ENCODE assay signal across 8 mouse cellular contexts in the genomic region with DNA sequence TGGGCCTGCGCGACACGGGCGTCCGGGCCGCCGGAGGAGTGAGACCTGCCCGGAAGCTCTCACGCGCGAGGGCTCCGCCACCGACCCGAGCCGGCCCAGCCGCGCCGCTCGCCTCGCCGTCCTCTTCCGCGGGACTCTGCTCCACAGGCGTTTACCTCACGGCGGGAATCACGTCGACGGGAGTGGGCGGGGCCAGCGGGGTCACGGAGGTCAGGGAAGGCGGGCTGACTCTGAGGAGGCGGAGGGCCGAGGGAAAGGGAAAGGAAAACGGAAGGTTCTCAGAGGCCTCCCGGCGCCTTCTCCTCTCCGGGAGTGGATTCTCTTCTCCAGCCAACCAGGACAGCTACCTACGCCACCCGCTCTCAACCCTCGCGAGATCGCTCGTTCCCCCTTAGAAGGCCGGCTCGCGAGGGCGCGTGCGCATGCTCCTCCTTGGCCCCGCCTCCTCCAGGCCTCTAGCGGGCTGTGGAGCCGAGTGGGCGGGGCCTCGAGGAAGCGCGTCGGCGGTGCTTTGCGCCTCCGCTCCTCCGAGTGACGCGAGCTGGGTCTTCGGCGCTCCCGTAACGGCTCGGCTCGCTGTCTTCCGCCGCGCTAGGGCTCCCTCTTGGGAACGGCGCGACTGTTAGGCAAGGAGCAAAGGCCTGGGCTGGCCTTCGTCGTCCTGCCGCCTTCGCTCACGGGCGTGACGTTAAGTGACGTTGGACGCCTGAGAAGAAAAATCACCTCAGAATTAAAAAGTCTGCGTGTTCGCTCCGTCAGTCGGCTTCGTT. TPM values are rescaled to one million over a fixed set of nuclear protein-coding genes. Genes with fewer than 3 reads are reported as not detected.
DNase-seq lines count a peak whose midpoint lies in the region; ATAC-seq and TF ChIP-seq lines count a peak whose summit lies in the region.
"Not testable (repeated sequence)": the region's sequence is repeated elsewhere in the genome, so short reads cannot be mapped to it uniquely, and the experiment has no call there.

A gene (minus strand): TSS at position 343 of the 770 bp plus-strand sequence.

- not testable (repeated sequence) for H3K27me3 ChIP-seq in ES-Bruce4 (ENCODE audit: control insufficient read depth, insufficient read depth, low read length, poor library complexity, severe bottlenecking); forebrain, embryonic 12.5 days; heart, postnatal 0 days (ENCODE audit: control insufficient read depth, insufficient read depth, low read length); liver, embryonic 15.5 days; neural tube, embryonic 11.5 days (ENCODE audit: control insufficient read depth, insufficient read depth, low read length); stomach, embryonic 16.5 days (ENCODE audit: control insufficient read depth, insufficient read depth, low read length)

- peak within 1 kb of the TSS; percentile 87 for H3K27ac ChIP-seq in ES-Bruce4 (ENCODE audit: insufficient read depth, low read length)
- peak within 1 kb of the TSS; percentile 100 for H3K27ac ChIP-seq in forebrain, embryonic 12.5 days
- H3K27ac ChIP-seq in heart, postnatal 0 days (ENCODE audit: low read depth) = peak within 1 kb of the TSS; percentile 99
- peak within 1 kb of the TSS; percentile 97 for H3K27ac ChIP-seq in liver, embryonic 15.5 days (replicated peaks)
- H3K27ac ChIP-seq in neural tube, embryonic 11.5 days (ENCODE audit: low read depth, low read length) = peak within 1 kb of the TSS; percentile 97
- peak within 1 kb of the TSS; percentile 98 for H3K27ac ChIP-seq in stomach, embryonic 16.5 days (ENCODE audit: low read length)

- TF ChIP-seq POLR2A in ES-Bruce4 (IDR thresholded peaks at IDR 0.05; ENCODE audit: insufficient read depth, low read length) = peak; percentile 56

- peak; percentile 97 for ATAC-seq in forebrain, embryonic 12.5 days (ENCODE audit: low FRiP score)
- ATAC-seq in heart, postnatal 0 days (ENCODE audit: insufficient read depth, low read depth) = peak; percentile 93
- peak; percentile 95 for ATAC-seq in liver, embryonic 15.5 days (ENCODE audit: insufficient read depth)
- peak; percentile 95 for ATAC-seq in neural tube, embryonic 11.5 days (ENCODE audit: insufficient read depth, low FRiP score, low TSS enrichment)
- ATAC-seq in stomach, embryonic 16.5 days (ENCODE audit: insufficient read depth, low FRiP score) = peak; percentile 98

- WGBS in forebrain, embryonic 12.5 days = 2% methylated on average over 91 of the region's 91 CpGs
- WGBS in heart, postnatal 0 days = 2% methylated on average over 55 of the region's 91 CpGs
- 1% methylated on average over 91 of the region's 91 CpGs for WGBS in liver, embryonic 15.5 days (ENCODE audit: insufficient replicate concordance)
- 1% methylated on average over 74 of the region's 91 CpGs for WGBS in neural tube, embryonic 11.5 days
- 1% methylated on average over 83 of the region's 91 CpGs for WGBS in stomach, embryonic 16.5 days

- H3K4me1 ChIP-seq in ES-Bruce4 (ENCODE audit: control insufficient read depth, insufficient read depth, low read length); forebrain, embryonic 12.5 days; heart, postnatal 0 days (ENCODE audit: control insufficient read depth, insufficient read depth); neural tube, embryonic 11.5 days (ENCODE audit: control insufficient read depth, insufficient read depth, low read length); stomach, embryonic 16.5 days (ENCODE audit: control insufficient read depth, insufficient read depth, low read length): not testable (repeated sequence)
- H3K4me1 ChIP-seq in liver, embryonic 15.5 days (replicated peaks) = peaks cover 27% of the 10 kb centered on the region

- H3K36me3 ChIP-seq in ES-Bruce4 (ENCODE audit: control insufficient read depth, insufficient read depth, low read length, poor library complexity, severe bottlenecking) = peaks cover 14% of the 10 kb centered on the region
- peaks cover 15% of the 10 kb centered on the region for H3K36me3 ChIP-seq in forebrain, embryonic 12.5 days (replicated peaks)
- peaks cover 12% of the 10 kb centered on the region; the same call in 1 of the 2 replicates for H3K36me3 ChIP-seq in heart, postnatal 0 days (replicated peaks; ENCODE audit: control insufficient read depth, insufficient read depth, low read length)
- H3K36me3 ChIP-seq in liver, embryonic 15.5 days (replicated peaks) = peaks cover 15% of the 10 kb centered on the region
- not testable (repeated sequence) for H3K36me3 ChIP-seq in neural tube, embryonic 11.5 days (ENCODE audit: control insufficient read depth, insufficient read depth, low read length); stomach, embryonic 16.5 days (ENCODE audit: control insufficient read depth, insufficient read depth, low read length)

- H3K9me3 ChIP-seq in ES-Bruce4 (replicated peaks; ENCODE audit: control insufficient read depth, insufficient read depth, low read length, poor library complexity, severe bottlenecking); forebrain, embryonic 12.5 days; heart, postnatal 0 days (replicated peaks; ENCODE audit: control insufficient read depth, low read length); liver, embryonic 15.5 days (replicated peaks); neural tube, embryonic 11.5 days (ENCODE audit: control insufficient read depth, low read length); stomach, embryonic 16.5 days (replicated peaks; ENCODE audit: control insufficient read depth, low read length): not testable (repeated sequence)

- H3K9ac ChIP-seq in ES-Bruce4 (ENCODE audit: low read depth, poor library complexity, severe bottlenecking) = peak within 1 kb of the TSS; percentile 91
- peak within 1 kb of the TSS; percentile 95 for H3K9ac ChIP-seq in forebrain, embryonic 12.5 days
- H3K9ac ChIP-seq in heart, postnatal 0 days (replicated peaks; ENCODE audit: low read depth, low read length) = peak within 1 kb of the TSS; percentile 92
- H3K9ac ChIP-seq in liver, embryonic 15.5 days = peak within 1 kb of the TSS; percentile 95
- H3K9ac ChIP-seq in neural tube, embryonic 11.5 days (ENCODE audit: low read length) = peak within 1 kb of the TSS; percentile 83
- peak within 1 kb of the TSS; percentile 94 for H3K9ac ChIP-seq in stomach, embryonic 16.5 days (ENCODE audit: low read length)

- peak within 1 kb of the TSS; percentile 84 for H3K4me2 ChIP-seq in forebrain, embryonic 12.5 days
- peak within 1 kb of the TSS; percentile 98 for H3K4me2 ChIP-seq in heart, postnatal 0 days (ENCODE audit: low read depth, low read length)
- peak within 1 kb of the TSS; percentile 91 for H3K4me2 ChIP-seq in liver, embryonic 15.5 days
- H3K4me2 ChIP-seq in neural tube, embryonic 11.5 days (ENCODE audit: low read depth) = peak within 1 kb of the TSS; percentile 84
- peak within 1 kb of the TSS; percentile 88 for H3K4me2 ChIP-seq in stomach, embryonic 16.5 days (ENCODE audit: low read depth, low read length)

- peak; percentile 86 for DNase-seq in c-Kit-positive CD71-positive TER-119-positive erythroid progenitor cells, embryonic 14.5 days (ENCODE audit: low spot score)
- DNase-seq in heart, postnatal 0 days (ENCODE audit: low spot score) = peak; percentile 86
- peak; percentile 98 to 99 for DNase-seq in kidney, postnatal 4 days
- DNase-seq in neural tube, embryonic 11.5 days (ENCODE audit: low spot score) = peak; percentile 94

- peak within 1 kb of the TSS; percentile 73 for H3K4me3 ChIP-seq in ES-Bruce4 (ENCODE audit: low read depth, low read length)
- H3K4me3 ChIP-seq in forebrain, embryonic 12.5 days (replicated peaks) = peak within 1 kb of the TSS; percentile 91
- H3K4me3 ChIP-seq in heart, postnatal 0 days (ENCODE audit: low read depth, low read length) = peak within 1 kb of the TSS; percentile 97
- H3K4me3 ChIP-seq in liver, embryonic 15.5 days (replicated peaks) = peak within 1 kb of the TSS; percentile 88
- H3K4me3 ChIP-seq in neural tube, embryonic 11.5 days (ENCODE audit: low read depth, low read length) = peak within 1 kb of the TSS; percentile 86
- H3K4me3 ChIP-seq in stomach, embryonic 16.5 days (replicated peaks; ENCODE audit: low read length) = peak within 1 kb of the TSS; percentile 93

- TF ChIP-seq CTCF in ES-Bruce4 (IDR thresholded peaks at IDR 0.05; ENCODE audit: low read depth, low read length); heart, postnatal 0 days (IDR thresholded peaks at IDR 0.05; ENCODE audit: low read depth): not testable (repeated sequence)

- TF ChIP-seq EP300 in ES-Bruce4 (IDR thresholded peaks at IDR 0.05; ENCODE audit: insufficient read depth, low read depth, low read length) = not testable (repeated sequence)
- TF ChIP-seq EP300 in heart, postnatal 0 days (IDR thresholded peaks at IDR 0.05; ENCODE audit: low read depth) = 0 out of 2 replicates have a peak, but pooled peaks have one; percentile 34

RNA-seq across cellular contexts. Expression of the gene that starts here (rescaled TPM):
- polyA plus RNA-seq in ES-Bruce4 (2011; ENCODE audit: insufficient read depth, insufficient read length, low read depth, missing spikeins) = 142 and 155 TPM in 2 replicates
- 161 and 162 TPM in 2 replicates for polyA plus RNA-seq in forebrain, embryonic 12.5 days (2016; fragmentation: Nextera tagmentation; extraction: Ambion mirVana)
- 10.5 and 17.0 TPM in 2 replicates for total RNA-seq in heart, postnatal 0 days (2014; rRNA removed; ENCODE audit: low replicate concordance)
- 19.0 TPM in 2 replicates for polyA plus RNA-seq in heart, postnatal 0 days (2015; fragmentation: Nextera tagmentation; extraction: Ambion mirVana)
- polyA plus RNA-seq in liver, embryonic 15.5 days (2015; fragmentation: Nextera tagmentation; extraction: Ambion mirVana) = 41.0 and 46.0 TPM in 2 replicates
- polyA plus RNA-seq in neural tube, embryonic 11.5 days (2014; fragmentation: Nextera tagmentation; extraction: Ambion mirVana) = 145 and 153 TPM in 2 replicates
- polyA plus RNA-seq in stomach, embryonic 16.5 days (2015; fragmentation: Nextera tagmentation; extraction: Ambion mirVana) = 30.1 and 39.3 TPM in 2 replicates

Comparison
In these comparisons a context has a peak if more than half of its experiments do, and no peak if none do; other contexts are left out.
1. Peak in every context shown above with its lines: DNase-seq, ATAC-seq, H3K4me3 ChIP-seq and H3K27ac ChIP-seq.